Mouse (Mus musculus): ENCODE measurements around the gene Tmco4.

The Tmco4 gene

GRCm38 (mm10) chr4:138972827-138973718 is at the start of gene Tmco4:
Tmco4 (plus strand) TSS chr4:138972888.
- Histone ChIP-seq H3K27me3 (ENCODE audit: control insufficient read depth, insufficient read depth, low read length, poor library complexity, severe bottlenecking) (no peaks in the 10 kb centered on the region), H3K36me3 (ENCODE audit: control insufficient read depth, insufficient read depth, low read length, poor library complexity, severe bottlenecking) (no peaks in the 10 kb centered on the region)
- peak; percentile 90 for DNase-seq (ENCODE audit: low read depth, low spot score)

DNA sequence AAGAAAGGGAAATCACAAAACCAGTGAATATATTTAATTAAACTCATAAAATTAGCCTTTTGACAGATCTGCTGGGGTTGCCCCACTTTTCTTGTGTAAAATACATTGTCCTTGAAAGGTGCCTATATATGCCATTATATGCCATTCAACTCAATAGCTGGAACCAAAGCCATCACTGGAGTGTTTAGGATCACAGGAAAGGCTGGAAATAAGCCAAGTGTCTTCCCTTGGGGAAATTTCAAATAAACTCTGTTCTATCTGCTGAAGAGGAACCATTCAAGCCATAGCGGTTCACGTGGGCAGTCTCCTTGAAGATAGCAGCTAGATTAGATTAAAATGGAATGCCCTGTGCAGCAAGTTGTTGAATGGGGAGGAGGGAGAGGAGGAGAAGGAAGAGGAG is 47.1 kb upstream of the Tmco4 start:
- no peak for DNase-seq (ENCODE audit: low read depth, low spot score)
- no peaks in the 10 kb centered on the region for H3K27me3 ChIP-seq (ENCODE audit: control insufficient read depth, insufficient read depth, low read length, poor library complexity, severe bottlenecking)
- no peaks in the 10 kb centered on the region for H3K36me3 ChIP-seq (ENCODE audit: control insufficient read depth, insufficient read depth, low read length, poor library complexity, severe bottlenecking)

DNA sequence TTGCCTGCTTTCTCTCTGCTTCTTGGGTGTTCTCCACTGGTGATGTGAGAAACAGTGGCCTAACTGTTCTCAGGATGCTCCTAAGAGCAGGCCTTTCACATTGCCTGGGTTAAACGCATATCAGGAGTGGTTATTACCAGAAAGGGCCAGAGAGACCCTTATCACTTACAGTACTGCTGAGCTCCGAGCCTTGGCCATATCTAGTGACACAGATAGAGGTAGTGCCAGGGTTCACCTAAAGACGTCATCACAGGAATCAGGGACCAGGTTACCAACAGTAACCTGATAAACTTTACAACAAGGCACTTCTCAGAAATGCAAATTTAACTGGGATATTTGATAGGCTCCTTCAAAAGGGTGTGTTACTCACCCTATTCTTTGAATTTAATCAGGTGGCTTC is 38.8 kb upstream of the Tmco4 start:
- no peak for DNase-seq (ENCODE audit: low read depth, low spot score)
- no peaks in the 10 kb centered on the region for H3K27me3 ChIP-seq (ENCODE audit: control insufficient read depth, insufficient read depth, low read length, poor library complexity, severe bottlenecking)
- no peaks in the 10 kb centered on the region for H3K36me3 ChIP-seq (ENCODE audit: control insufficient read depth, insufficient read depth, low read length, poor library complexity, severe bottlenecking)

GRCm38 (mm10) chr4:138934456-138935145 is 38.1 kb upstream of the Tmco4 start:
- DNase-seq (ENCODE audit: low read depth, low spot score), result no peak
- H3K27me3 ChIP-seq (ENCODE audit: control insufficient read depth, insufficient read depth, low read length, poor library complexity, severe bottlenecking), result no peaks in the 10 kb centered on the region
- H3K36me3 ChIP-seq (ENCODE audit: control insufficient read depth, insufficient read depth, low read length, poor library complexity, severe bottlenecking), result no peaks in the 10 kb centered on the region

DNA sequence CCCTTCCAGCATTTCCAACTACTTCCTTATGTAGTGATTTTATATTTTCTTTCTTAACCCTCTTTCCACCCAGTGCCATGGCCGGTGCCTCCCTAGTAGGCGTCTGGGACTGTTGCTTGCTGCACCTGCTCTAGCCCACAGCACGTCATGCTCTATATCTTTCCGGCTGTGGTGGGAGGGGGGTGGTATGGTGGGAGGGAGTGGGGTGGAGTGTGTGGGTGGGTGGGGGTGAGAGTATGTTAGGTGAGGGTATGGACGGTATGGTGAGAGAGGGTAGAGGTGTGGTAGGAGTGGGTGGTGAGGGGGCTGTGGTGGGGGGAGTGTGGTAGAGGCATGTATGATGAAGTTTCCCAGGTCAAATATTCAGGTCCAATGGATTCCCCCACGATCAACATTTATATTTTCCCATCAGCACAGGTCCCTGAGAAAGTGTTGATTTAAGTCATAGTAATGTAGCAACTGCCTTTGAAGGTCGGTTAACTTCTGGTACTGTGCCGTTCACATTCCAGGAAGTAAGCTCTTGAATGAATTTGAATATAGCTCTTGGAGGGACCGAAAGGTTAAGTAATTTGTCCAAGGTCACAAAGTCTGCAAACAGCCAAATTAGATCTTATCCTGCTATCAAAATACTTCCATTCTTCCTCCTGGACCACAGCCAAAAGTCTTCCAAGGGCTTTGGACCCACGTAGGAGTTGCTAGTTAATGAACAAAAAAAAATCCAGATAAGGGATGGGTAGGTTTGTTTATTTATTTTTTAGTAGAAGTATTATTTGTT is 34.0 kb upstream of the Tmco4 start:
- Histone ChIP-seq H3K36me3 (ENCODE audit: control insufficient read depth, insufficient read depth, low read length, poor library complexity, severe bottlenecking) (no peaks in the 10 kb centered on the region), H3K27me3 (ENCODE audit: control insufficient read depth, insufficient read depth, low read length, poor library complexity, severe bottlenecking) (no peaks in the 10 kb centered on the region)
- DNase-seq (ENCODE audit: low read depth, low spot score), result peak; percentile 20

GRCm38 (mm10) chr4:138939481-138939880 is 33.2 kb upstream of the Tmco4 start:
- H3K27me3 ChIP-seq (ENCODE audit: control insufficient read depth, insufficient read depth, low read length, poor library complexity, severe bottlenecking), result no peaks in the 10 kb centered on the region
- no peak for DNase-seq (ENCODE audit: low read depth, low spot score)
- H3K36me3 ChIP-seq (ENCODE audit: control insufficient read depth, insufficient read depth, low read length, poor library complexity, severe bottlenecking), result no peaks in the 10 kb centered on the region

GRCm38 (mm10) chr4:138941401-138941800 is 31.3 kb upstream of the Tmco4 start:
- no peaks in the 10 kb centered on the region for H3K36me3 ChIP-seq (ENCODE audit: control insufficient read depth, insufficient read depth, low read length, poor library complexity, severe bottlenecking)
- no peak for DNase-seq (ENCODE audit: low read depth, low spot score)
- no peaks in the 10 kb centered on the region for H3K27me3 ChIP-seq (ENCODE audit: control insufficient read depth, insufficient read depth, low read length, poor library complexity, severe bottlenecking)

DNA sequence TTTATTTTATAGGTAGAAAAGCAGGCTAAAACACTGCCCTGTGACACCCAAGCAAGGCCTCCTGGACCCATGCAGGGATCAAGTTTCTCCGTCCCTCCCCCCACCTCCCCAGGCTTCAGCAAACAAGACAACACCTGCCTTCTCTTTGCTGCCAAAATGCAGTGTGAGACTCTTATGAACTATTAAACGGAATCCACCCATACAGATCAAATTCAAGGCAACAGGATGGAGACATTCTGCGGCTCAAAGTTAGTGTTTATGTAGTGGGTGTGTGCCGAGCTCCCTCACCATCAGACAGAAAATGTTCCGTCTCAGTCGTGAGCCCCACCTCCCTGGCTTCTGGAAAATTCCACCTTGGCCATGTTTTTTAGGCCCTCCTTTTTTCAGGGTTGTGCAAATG is 30.7 kb upstream of the Tmco4 start:
- DNase-seq (ENCODE audit: low read depth, low spot score), result no peak

GRCm38 (mm10) chr4:138943730-138944129 is 29.0 kb upstream of the Tmco4 start:
- Histone ChIP-seq H3K27me3 (ENCODE audit: control insufficient read depth, insufficient read depth, low read length, poor library complexity, severe bottlenecking) (no peaks in the 10 kb centered on the region), H3K36me3 (ENCODE audit: control insufficient read depth, insufficient read depth, low read length, poor library complexity, severe bottlenecking) (no peaks in the 10 kb centered on the region)
- DNase-seq (ENCODE audit: low read depth, low spot score), result peak; percentile 96

More for the DNA sequence above, 30.7 kb upstream of the Tmco4 start:
- Histone ChIP-seq H3K36me3 (ENCODE audit: control insufficient read depth, insufficient read depth, low read length, poor library complexity, severe bottlenecking) (no peaks in the 10 kb centered on the region), H3K27me3 (ENCODE audit: control insufficient read depth, insufficient read depth, low read length, poor library complexity, severe bottlenecking) (no peaks in the 10 kb centered on the region)

- no peaks in the 10 kb centered on the region for H3K27me3 ChIP-seq (ENCODE audit: control insufficient read depth, insufficient read depth, low read length, poor library complexity, severe bottlenecking)
- DNase-seq (ENCODE audit: low read depth, low spot score), result no peak
- H3K36me3 ChIP-seq (ENCODE audit: control insufficient read depth, insufficient read depth, low read length, poor library complexity, severe bottlenecking), result no peaks in the 10 kb centered on the region
Observed at GRCm38 (mm10) chr4:138948257-138948656, 24.4 kb upstream of the Tmco4 start.

- Histone ChIP-seq H3K36me3 (ENCODE audit: control insufficient read depth, insufficient read depth, low read length, poor library complexity, severe bottlenecking) (no peaks in the 10 kb centered on the region), H3K27me3 (ENCODE audit: control insufficient read depth, insufficient read depth, low read length, poor library complexity, severe bottlenecking) (no peaks in the 10 kb centered on the region)
- DNase-seq (ENCODE audit: low read depth, low spot score), result no peak
Observed at GRCm38 (mm10) chr4:138958612-138959011, 14.1 kb upstream of the Tmco4 start.

DNA sequence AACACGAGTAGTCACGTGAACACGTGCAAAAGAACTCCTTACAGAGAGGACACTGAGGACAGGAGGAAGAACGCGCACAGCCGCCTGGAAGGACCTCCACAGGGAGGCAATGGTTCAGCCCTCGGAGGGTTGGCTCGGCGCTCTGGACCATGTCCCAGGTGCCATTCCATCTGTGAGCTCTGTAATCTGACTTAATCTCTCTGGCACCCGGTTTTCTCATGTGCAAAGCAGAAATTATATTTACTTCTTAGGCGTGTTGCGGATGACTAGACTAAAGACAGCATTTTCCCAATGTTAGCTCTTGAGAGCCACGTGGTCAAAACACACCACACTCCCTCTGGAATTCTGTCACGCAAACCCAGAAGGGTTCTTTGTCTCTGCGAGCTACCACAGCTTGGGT is 13.6 kb upstream of the Tmco4 start:
- DNase-seq (ENCODE audit: low read depth, low spot score), result no peak
- no peaks in the 10 kb centered on the region for H3K36me3 ChIP-seq (ENCODE audit: control insufficient read depth, insufficient read depth, low read length, poor library complexity, severe bottlenecking)
- H3K27me3 ChIP-seq (ENCODE audit: control insufficient read depth, insufficient read depth, low read length, poor library complexity, severe bottlenecking), result no peaks in the 10 kb centered on the region

DNA sequence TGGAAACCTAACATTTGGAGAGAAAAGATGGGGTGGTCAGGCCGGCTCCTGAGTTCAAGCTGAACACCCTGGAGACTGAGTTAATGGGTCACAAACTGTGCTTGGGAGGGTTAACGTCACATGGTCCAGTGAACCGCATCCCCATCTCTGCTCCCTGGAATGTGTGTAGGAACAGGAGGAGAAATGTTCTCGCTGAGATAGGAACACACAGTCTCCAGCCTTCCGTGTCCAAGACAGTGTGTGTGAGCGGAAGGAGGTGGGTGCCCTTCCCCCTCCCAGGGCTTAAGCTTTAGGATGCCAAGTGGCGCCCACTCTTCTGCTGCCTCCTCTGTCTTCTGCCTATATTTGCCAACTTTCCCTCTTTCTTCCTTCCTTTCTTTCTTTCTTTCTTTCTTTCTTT is 12.8 kb upstream of the Tmco4 start:
- no peak for DNase-seq (ENCODE audit: low read depth, low spot score)
- Histone ChIP-seq H3K36me3 (ENCODE audit: control insufficient read depth, insufficient read depth, low read length, poor library complexity, severe bottlenecking) (no peaks in the 10 kb centered on the region), H3K27me3 (ENCODE audit: control insufficient read depth, insufficient read depth, low read length, poor library complexity, severe bottlenecking) (no peaks in the 10 kb centered on the region)

- DNase-seq (ENCODE audit: low read depth, low spot score), result no peak
- Histone ChIP-seq H3K36me3 (ENCODE audit: control insufficient read depth, insufficient read depth, low read length, poor library complexity, severe bottlenecking) (no peaks in the 10 kb centered on the region), H3K27me3 (ENCODE audit: control insufficient read depth, insufficient read depth, low read length, poor library complexity, severe bottlenecking) (no peaks in the 10 kb centered on the region)
Observed at GRCm38 (mm10) chr4:138962719-138963118, 10.0 kb upstream of the Tmco4 start.

GRCm38 (mm10) chr4:138965871-138966270 is 6.8 kb upstream of the Tmco4 start:
- Histone ChIP-seq H3K27me3 (ENCODE audit: control insufficient read depth, insufficient read depth, low read length, poor library complexity, severe bottlenecking) (no peaks in the 10 kb centered on the region), H3K36me3 (ENCODE audit: control insufficient read depth, insufficient read depth, low read length, poor library complexity, severe bottlenecking) (no peaks in the 10 kb centered on the region)
- DNase-seq (ENCODE audit: low read depth, low spot score), result no peak
